Mouse (Mus musculus) layer of hippocampus, postnatal 36 days (tissue): Measurements from ENCODE around the gene Atp2b4. TPM values are rescaled to one million over a fixed set of nuclear protein-coding genes. Genes with fewer than 3 reads are reported as not detected.

Source experiments
- DNase-seq, 2 experiments: peaks; one replicate each; pipeline ENCODE4 v3.0.0; 2022
- total RNA-seq, 2 experiments: library from RNA; stranded (reverse); gene quantifications; 2 replicates each; pipeline ENCODE4 v1.2.3; 2021

The Atp2b4 gene
- total RNA-seq: 10 to 100 TPM; 67.8 to 72.1 TPM

- peak; percentile 88 for DNase-seq
These were observed at the start of gene Atp2b4 for GRCm38 (mm10) chr1:133800948-133801393. TSS of gene Atp2b4 (minus strand) at chr1:133801041.

- DNase-seq: no peak
These were observed 43.9 kb upstream of the Atp2b4 start for GRCm38 (mm10) chr1:133844734-133845133.

- no peak for DNase-seq
These were observed 43.1 kb upstream of the Atp2b4 start for GRCm38 (mm10) chr1:133843900-133844299.

- DNase-seq: no peak
These were observed 42.5 kb upstream of the Atp2b4 start for GRCm38 (mm10) chr1:133843370-133843769.

- DNase-seq: peak; percentile 36 to 59
These were observed 41.4 kb upstream of the Atp2b4 start for GRCm38 (mm10) chr1:133842074-133842725.

- DNase-seq: no peak
These were observed 40.5 kb upstream of the Atp2b4 start for GRCm38 (mm10) chr1:133841171-133841926.

- DNase-seq: no peak
These were observed 39.7 kb upstream of the Atp2b4 start for GRCm38 (mm10) chr1:133840530-133840929.

GRCm38 (mm10) chr1:133834309-133834708 lies 33.5 kb upstream of the Atp2b4 start:
- no peak for DNase-seq

GRCm38 (mm10) chr1:133832781-133833180 lies 31.9 kb upstream of the Atp2b4 start:
- DNase-seq: no peak

GRCm38 (mm10) chr1:133826193-133826592 lies 25.4 kb upstream of the Atp2b4 start:
- DNase-seq: no peak

- no peak for DNase-seq
These were observed 24.7 kb upstream of the Atp2b4 start for GRCm38 (mm10) chr1:133825543-133825942.

- no peak for DNase-seq
These were observed 24.3 kb upstream of the Atp2b4 start for GRCm38 (mm10) chr1:133825140-133825539.

GRCm38 (mm10) chr1:133821144-133821543 lies 20.3 kb upstream of the Atp2b4 start:
- no peak for DNase-seq

GRCm38 (mm10) chr1:133820100-133820499 lies 19.3 kb upstream of the Atp2b4 start:
- no peak for DNase-seq

GRCm38 (mm10) chr1:133818531-133818930 lies 17.7 kb upstream of the Atp2b4 start:
- no peak for DNase-seq

- no peak for DNase-seq
These were observed 15.1 kb upstream of the Atp2b4 start for GRCm38 (mm10) chr1:133815747-133816491.

GRCm38 (mm10) chr1:133809376-133809775 lies 8.5 kb upstream of the Atp2b4 start:
- DNase-seq: no peak

- DNase-seq: no peak
These were observed 7.2 kb upstream of the Atp2b4 start for GRCm38 (mm10) chr1:133808020-133808419.

- no peak for DNase-seq
These were observed 902 bp upstream of the Atp2b4 start for GRCm38 (mm10) chr1:133801743-133802142.

GRCm38 (mm10) chr1:133800512-133800911 lies 329 bp downstream of the Atp2b4 start:
- no peak for DNase-seq

GRCm38 (mm10) chr1:133799686-133800445 lies 975 bp downstream of the Atp2b4 start:
- no peak for DNase-seq

- no peak for DNase-seq
These were observed 1.9 kb downstream of the Atp2b4 start for GRCm38 (mm10) chr1:133798821-133799415.
